Mouse (Mus musculus) R1 (cell line): ENCODE measurements around the gene Txndc11.
"Not testable (repeated sequence)": the region's sequence is repeated elsewhere in the genome, so short reads cannot be mapped to it uniquely, and the experiment has no call there.

Experiments
- DNase-seq: peaks from one replicate; pipeline ENCODE4 v3.0.0-alpha.2; 2018; ENCODE audit warnings: low read depth, low spot score

The Txndc11 gene

DNA sequence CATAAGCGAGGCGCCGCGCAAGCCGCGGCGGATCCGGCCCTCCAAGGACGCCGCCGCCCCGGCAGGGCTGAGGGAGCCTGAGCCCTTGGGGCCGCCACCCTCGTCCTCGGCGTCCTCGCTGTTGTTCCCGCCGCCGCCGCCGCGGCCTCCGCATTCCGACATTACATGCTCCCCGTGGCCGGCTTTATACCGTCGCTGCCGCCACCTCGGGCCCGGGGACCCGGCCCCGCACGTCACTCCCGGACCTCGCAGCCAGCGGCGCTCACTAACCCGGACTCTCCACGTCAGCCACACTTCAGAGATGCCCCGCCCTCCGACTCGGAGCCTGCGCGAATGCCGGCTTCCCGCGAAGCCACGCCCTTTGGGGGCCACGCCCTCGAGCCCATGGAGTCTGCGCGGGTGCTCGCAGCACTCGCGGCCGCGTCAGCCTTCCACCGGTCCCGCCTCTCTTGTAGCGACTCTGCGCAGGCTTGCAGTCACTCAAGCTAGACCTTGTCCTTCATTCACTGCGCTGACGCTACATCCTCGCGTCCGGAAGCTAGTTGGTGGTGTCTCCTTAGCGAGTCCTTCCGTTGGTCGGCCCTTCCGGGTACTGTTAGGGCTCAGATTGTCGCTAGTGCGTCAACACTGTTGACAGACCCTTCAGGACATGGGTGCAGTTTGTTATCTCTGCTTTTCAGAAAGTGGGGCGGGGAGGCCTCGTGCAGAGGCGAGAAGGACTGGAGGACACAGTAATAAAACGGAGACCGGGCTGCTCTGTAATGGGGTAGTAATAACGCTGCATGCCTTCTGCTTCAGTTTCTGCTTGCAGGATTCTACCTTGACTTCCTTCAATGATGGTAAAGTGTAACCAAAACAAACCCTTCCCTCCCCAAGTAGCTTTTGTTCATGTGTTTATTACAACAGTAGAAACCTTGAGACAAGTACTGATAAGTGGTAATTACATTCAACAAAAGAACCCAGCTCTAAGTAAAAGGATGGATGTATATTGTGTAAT lies at the start of gene Txndc11:
Gene Txndc11, minus strand, starts transcription at position 303 of the 997 bp plus-strand sequence.
- peak; percentile 96 for DNase-seq

DNA sequence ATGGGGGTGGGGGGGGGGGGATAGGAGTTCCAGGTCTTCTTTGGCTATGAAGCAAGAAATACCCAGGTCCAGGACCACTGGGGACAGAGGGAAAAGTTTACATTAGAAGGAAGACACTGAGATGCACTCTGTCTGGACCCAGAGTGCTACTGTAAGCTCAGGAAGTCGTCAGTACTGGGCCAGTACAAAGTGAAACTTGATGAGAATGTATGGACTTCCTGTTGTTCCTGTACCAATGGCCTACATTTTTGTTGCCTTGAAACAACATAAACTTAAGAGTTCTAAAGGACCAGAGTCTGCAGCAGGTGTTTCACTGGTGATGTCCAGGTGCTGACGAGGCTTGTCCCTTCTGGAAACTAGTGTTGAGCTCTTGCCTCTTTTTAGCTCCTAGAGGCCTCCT lies 43.0 kb upstream of the Txndc11 start:
- DNase-seq, result no peak

DNA sequence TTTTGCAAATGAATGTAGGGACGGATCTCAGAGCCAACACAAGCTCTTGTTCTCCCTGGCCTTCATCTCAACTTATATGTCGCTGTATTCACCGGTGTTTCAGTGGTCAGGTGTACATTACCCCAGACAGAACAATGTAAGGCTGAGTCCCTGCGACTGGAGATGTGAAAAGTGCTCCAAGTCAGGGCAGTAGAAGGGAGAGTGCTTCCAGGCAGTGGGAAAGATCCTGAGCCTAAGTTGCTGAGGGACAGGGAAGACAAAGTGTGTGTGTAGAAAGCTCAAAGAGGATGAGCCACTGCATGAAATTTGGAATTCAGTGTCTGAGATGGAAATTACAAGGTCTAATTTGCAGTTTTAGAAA lies 42.4 kb upstream of the Txndc11 start:
- no peak for DNase-seq

DNA sequence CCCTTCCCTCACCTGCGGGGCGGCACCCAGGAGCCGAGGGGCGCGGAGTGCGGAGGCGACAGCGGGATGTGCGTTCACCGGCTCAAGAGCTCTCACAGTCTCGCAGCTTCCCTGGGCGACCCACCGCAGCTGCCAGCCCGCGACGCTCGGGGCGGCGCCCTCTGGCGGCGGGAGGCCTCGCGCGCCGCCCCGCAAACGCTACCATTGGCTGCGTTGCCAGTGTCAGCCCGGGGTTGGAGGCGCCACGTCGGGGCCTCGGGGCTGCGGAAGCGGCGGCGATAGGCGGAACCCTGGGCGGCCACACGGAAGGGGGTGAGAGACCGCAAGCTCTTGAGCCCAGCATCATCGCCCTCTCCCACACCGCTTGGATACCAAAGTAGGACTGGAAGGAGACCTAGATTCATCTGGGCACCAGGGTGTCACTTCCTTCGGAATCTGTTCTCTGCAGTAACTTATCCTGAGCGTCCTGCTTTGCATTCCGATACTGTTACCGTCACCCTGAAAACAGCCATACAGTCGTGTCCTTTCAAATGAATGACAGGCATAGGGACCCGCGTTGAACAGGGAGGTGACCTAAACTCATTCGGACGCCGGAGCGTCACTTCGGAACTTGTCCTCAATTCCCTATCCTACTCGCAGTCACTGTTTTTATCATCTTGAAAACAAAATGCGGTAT lies 41.9 kb upstream of the Txndc11 start, which contains the start of gene Zc3h7a:
Gene Zc3h7a, minus strand, starts transcription at position 186 of the 676 bp plus-strand sequence.
- peak; percentile 85 for DNase-seq

DNA sequence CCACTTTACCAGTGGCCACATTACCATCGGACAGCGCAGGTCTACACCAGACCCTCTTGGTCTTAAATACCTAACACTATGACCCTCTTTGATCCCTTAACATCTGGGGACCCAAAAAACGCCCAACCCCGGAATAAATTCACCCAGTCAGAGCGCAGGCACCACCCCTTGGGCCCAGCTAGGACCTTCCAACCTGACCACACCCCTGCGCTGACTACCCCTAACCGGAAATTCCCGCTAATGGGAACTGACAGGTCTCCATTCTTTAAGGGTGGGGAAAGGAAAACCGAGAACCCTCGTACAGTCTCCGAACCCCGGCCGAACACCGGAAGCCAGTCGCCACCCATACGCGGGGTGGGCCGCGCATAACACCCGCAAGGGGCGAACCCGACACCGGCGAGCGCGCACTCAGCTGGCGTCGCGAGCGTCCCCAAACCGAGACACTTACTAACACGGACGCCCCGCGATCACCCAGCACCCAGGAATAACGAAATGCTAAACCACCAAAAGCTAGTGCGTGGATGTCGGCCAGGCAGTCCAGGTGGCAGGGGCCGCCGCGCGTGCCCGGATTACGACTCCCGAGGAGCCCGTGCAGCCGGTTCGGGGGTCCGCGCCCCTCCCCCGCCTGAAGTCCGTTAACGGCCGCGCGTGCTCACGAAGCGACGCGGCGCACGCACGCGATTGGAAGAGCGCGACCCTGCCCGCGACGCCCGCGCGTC lies 41.2 kb upstream of the Txndc11 start:
- DNase-seq, result peak; percentile 79

DNA sequence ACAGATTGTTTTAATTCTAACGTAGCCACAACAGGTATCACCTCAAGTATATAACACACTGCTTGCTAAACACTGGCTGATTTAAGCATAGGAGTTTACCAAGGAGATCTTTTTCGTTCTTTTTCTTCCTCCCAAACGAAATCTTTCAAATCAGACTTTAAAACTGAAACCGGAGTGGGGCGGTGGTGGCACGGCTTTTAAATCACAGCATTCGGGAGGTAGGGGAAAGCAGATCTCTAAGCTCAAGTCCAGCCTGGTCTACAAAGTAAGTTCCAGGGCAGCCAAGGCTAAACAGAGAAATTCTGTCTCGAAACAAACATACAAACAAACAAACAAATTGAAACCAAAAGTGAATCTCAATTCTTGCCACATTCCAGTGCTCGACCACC lies 40.6 kb upstream of the Txndc11 start:
- DNase-seq, result no peak

DNA sequence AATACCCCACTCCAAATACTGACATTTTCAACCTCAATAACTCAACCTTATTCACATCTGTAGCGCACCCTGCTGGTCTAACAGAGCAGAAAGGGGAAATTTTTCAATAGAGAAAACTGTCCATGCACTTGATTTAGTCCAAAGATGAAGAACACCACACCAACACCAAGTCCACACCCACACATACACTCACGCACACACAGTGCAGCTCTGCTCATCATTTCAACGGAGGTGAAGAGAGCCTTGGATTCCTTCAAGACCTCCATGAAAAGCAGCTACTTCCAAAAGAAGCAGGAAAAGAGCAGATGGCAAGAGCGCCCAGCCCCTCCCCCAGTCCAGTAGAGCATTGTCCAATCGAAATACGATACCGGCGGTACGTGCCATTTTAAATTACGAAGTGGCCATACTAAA lies 40.2 kb upstream of the Txndc11 start:
- DNase-seq, result peak; percentile 72

DNA sequence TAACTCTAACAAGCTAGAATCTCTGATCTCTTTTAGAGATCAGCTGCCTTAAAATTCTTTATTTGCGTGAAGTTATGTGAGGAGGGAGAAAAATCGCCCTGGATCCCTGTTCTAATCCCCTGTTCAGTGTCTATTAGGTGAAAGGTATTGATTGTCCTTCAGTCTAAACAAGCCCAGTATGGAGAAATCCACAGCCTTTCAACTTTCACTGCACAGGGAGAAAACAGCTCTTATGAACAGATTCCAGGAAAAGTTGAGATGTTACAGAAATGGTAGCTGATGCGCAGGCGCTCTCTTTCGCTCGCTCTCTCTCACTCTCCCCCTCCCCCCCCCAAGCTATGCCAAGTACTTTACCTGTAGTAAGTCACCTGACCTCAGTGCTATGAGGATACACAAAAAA lies 37.2 kb upstream of the Txndc11 start:
- DNase-seq, result no peak

DNA sequence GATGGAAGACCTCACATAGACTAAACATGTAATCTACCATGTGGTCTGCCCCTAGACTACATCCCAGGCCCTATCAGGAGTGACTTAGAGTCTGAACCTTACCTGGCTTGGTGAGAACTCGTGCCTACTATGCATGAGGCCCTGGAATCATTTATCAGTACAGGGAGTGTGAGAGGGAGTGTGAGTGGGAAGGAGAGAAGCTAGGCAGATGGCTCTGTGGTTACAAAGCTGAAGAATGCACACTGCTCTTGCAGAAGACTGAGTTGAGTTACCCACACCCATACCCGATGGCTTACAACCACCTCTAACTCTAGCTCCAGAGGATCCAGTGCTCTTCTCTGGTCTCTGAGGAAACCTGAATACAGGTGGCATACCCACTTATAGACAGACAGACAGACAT lies 32.0 kb upstream of the Txndc11 start:
- no peak for DNase-seq

DNA sequence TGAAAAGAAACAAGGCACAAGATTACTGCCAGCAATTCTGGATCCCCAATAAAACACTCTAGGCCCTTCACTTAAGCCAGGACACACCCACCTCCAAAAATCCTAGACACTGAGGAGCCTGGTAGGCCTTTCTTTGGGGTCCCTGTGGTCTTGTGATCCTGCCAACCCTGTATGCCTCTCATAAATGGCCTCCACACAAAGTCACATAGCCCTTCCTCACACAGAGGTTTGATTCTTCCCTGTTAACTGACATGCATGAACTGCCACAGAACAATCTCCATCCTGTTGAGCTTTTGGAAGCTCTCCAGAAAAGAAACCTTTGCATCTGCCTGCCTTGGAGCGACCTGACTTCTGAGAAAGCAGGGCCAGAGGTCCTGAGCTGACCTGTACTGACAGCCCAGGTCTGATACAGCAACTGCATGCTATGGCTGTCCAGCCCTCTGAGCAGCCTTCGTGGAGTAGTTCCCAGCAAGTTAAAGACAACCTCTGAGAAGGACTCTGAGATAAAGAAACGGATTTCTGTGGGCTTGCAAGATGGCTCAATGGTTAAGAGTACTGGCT lies 30.3 kb upstream of the Txndc11 start:
- no peak for DNase-seq

DNA sequence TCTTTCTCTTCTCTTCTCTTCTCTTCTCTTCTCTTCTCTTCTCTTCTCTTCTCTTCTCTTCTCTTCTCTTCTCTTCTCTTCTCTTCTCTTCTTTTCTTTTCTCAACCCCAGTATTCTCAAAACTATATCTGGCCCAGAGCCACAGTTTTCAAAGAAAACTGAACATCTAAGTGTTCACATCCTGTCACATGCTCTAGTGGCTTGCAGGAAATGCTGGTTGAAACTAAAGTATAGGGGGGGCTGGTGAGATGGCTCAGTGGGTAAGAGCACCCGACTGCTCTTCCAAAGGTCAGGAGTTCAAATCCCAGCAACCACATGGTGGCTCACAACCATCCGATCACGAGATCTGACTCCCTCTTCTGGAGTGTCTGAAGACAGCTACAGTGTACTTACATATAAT lies 23.3 kb upstream of the Txndc11 start:
- not testable (repeated sequence) for DNase-seq

DNA sequence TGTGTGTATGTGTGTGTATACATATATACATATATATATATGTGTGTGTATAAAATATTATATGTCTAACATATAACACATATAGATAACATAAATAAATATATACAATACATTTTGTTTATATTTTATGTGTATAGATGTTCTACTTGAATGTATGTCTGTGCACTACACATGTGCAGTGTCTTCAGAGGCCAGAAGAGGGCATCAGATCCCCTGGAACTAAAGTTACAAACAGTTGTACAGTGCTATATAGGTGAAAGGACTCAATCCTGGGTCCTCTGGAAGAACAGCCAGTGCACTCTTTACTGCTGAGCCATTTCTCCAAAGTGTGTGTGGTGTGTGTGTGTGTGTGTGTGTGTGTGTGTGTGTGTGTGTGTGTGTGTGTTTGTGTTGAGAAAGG lies 20.1 kb upstream of the Txndc11 start:
- DNase-seq, result peak; percentile 56

DNA sequence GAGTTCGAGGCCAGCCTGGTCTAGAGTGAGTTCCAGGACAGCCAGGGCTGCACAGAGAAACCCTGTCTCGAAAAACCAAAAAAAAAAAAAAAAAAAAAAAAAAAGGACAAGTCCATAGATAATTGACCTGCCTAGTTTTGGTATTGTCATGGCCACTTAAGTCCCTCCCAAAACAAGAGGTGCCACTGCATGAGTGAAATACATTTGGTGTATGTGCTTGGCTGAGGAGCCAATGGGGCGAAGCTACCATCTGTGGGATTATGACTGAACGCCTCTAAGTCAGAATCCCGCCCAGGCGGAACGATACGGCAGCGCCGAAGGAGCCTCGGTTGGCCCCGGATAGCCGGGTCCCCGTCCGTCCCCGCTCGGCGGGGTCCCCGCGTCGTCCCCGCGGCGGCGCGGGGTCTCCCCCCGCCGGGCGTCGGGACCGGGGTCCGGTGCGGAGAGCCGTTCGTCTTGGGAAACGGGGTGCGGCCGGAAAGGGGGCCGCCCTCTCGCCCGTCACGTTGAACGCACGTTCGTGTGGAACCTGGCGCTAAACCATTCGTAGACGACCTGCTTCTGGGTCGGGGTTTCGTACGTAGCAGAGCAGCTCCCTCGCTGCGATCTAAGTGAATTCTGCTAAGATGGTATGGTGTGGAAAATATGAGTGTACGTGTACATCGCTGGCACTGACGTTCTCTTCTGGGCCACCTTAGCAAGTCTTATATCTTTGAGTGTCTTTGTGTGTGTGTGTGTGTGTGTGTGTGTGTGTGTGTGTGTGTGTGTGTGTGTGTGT lies 9.4 kb upstream of the Txndc11 start:
- DNase-seq, result peak; percentile 53

DNA sequence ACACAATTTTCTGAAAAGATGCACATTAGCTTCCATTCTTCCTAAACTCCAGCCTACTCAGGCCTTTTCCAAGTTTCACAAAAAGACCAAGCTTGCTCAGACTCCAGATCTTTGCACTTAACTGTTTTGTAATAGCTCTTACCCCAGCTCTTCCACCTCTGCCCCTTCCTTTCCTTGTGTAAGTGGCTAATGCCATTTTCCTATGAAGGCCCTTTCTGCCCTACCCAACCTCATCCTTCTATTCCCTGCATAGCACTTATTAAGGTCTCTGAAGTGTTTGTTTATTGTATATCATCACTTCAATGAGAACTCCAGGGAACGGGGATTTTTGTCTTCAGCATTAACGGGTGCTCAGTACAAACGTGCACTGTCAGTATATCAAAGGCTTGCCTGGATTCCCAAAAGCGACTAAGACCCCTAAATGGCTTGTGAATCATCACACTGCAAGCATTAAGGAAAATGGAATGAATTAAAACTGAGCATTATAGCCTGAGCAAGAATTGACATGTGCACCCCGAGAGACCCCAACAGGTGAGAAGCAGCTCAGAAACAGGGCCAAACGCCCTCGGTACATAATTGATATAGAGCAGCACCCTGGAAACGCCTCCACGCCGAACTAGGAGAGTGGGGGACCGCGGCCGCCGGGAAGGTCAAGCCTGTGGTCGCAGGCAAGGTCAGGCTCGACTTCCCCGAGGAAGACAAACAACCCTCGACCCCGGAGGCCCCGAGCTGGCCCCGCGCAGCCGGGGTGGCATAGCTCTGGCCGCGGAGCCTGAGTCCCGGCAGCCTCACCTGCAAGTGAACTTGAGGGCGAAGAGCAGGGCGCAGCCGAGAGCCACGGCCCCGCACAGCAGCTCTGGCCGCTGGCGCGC lies 738 bp downstream of the Txndc11 start:
- DNase-seq, result no peak

DNA sequence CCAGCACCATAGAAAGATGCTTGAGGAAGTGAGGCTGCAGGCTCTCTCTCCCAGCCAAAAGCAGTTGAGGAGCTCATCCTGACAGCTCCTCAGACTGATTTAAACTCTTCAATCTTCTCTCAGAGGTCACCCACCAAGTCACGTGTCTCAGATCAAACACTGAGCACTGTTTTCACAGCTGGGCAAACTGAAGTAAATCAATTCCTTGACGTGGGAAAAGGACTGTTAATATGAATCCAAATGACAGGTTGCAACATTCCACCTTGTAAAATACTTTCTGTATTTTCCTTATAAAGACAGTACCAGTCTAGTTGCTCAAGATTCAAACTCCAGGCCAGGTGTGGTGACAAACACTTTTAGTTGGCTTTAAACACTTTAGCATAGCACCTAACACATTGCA lies 1.6 kb downstream of the Txndc11 start:
- no peak for DNase-seq

DNA sequence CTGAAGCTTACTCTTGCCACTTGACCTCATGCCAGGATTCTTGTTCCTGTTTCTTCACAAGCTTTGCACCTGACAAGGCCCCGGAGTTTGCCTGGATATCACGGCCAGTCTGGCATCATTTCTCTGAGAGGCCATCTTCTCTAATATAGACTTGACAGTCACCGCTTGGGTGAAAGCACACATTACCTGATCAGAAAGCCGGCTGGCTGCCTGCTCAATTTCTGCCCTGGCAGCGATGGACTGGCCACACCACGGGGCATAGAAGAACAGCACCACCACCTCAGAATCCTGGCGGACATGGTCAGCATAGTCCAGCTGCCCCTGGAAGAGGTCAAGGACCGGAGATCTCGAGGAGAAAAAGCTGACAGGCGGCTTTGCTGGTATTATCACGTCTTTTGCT lies 6.1 kb downstream of the Txndc11 start:
- DNase-seq, result no peak

DNA sequence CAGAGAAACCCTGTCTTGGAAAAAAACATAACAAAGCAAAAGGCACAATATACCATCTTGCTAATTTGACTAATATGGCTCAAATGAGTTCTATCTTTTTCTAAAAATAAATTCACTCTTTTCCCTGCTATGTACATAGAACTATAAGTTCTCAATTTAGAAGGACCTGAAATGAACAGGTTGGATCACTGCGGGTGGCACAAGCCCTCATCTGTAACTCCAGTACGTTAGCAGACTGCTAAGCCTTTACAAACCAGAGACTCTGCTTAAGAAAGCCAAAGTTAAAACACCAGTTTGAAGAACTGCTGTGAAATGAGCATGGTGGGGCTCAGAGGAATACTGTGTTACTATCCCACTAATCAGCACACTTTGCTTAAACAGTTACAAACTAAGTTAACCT lies 9.1 kb downstream of the Txndc11 start:
- no peak for DNase-seq

DNA sequence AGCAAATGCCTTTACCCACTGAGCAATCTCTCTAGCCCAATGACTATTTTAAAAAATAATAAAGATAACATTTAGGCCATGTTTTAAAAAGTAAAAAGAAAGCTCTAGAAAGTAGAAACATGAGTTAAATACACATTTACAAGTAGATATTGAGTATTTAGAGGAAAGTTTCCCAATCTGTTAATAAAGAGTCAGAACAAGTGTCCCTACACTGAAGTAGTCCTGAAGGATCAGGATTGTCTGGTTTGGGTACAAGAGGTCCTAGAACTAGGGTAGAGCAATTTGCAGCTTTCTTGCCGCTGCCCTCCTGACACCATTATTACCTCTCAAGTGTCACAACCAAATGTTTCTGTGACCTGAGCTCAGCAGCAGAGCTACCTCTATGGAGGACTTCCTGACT lies 10.3 kb downstream of the Txndc11 start:
- DNase-seq, result no peak

DNA sequence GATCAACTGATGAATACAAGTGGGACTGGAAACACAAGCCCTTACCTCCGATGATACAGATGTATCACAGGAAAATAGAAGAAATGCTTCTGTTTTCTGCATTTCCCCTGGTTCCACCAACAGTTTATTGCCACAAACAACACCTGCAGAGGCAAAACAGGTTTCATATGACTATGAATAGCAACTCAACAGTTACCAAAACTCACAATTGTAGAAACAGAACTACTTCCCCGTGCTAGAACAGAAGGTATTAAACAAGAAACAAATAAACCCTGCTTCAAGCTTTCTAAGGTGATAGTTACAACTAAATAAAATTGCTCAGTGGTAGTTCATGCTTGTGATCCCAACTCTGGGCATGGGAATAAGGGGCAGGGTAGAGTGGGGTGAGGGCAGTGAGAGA lies 11.8 kb downstream of the Txndc11 start:
- no peak for DNase-seq

DNA sequence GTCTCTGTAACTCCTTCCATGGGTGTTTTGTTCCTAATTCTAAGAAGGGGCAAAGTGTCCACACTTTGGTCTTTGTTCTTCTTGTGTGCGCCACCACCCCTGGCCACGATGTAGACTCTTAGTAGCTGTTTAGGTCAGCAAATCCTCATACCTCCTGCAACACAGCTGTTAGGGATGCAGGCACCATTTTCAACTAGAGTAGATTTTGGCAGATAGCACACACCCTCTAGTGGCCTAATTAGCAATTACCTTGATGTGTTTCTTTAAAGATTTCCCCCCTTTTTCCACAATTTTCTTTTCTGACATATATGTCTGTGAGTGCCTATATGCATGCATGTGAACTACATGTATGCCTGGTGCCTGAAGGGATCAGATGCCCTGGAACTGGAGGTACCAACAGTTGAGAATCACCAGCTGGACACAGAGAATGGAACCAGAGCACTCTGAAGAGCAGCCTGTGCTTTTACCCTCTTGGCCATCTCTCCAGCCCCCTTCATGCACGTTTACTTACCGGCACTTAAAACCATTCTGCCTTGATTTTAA lies 25.2 kb downstream of the Txndc11 start:
- DNase-seq, result peak; percentile 42
